Mouse (Mus musculus): Measurements from ENCODE around the gene C1ql1. TPM values are rescaled to one million over a fixed set of nuclear protein-coding genes. Genes with fewer than 3 reads are reported as not detected.
A peak's percentile ranks its signal among the peaks of the same experiment; 100 is the strongest.

Gene C1ql1
- polyA plus RNA-seq, 1 experiment from 2014 or later, result 0.87 TPM

DNA sequence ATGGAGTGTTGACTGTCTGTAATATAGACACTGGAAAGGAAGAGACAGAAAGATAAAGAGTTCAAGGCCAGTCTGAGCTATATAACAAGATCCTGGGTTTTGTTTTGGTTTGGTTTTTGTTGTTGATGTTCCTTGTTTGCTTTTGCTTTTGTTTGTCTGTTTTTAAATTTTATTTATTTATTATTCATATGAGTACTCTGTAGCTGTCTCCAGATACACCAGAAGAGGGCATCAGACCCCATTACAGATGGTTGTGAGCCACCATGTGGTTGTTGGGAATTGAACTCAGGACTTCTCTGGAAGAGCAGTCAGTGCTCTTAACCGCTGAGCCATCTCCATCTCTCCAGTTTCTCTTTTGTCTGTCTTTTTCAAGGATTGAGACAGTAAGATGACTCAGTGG, 12.4 kb upstream of the C1ql1 start:
- WGBS, result 78% methylated on average over 1 of the region's 1 CpGs
- Histone ChIP-seq H3K4me2 (no peak overlapping the region), H3K27me3 (replicated peaks) (peaks cover 35% of the 10 kb centered on the region), H3K36me3 (no peaks in the 10 kb centered on the region), H3K9me3 (replicated peaks) (no peaks in the 10 kb centered on the region), H3K27ac (ENCODE audit: poor library complexity, severe bottlenecking) (no peak overlapping the region), H3K4me1 (replicated peaks) (peaks cover 25% of the 10 kb centered on the region), H3K9ac (no peak overlapping the region), H3K4me3 (no peak overlapping the region)
- no peak for ATAC-seq (ENCODE audit: insufficient number of reproducible peaks, low FRiP score)

GRCm38 (mm10) chr11:102958431-102958830, 11.9 kb upstream of the C1ql1 start:
- no peak overlapping the region for H3K4me3 ChIP-seq
- H3K36me3 ChIP-seq, result no peaks in the 10 kb centered on the region
- 85% methylated on average over 6 of the region's 6 CpGs for WGBS
- H3K27ac ChIP-seq (ENCODE audit: poor library complexity, severe bottlenecking), result no peak overlapping the region
- H3K4me2 ChIP-seq, result no peak overlapping the region
- no peak overlapping the region for H3K9ac ChIP-seq
- H3K4me1 ChIP-seq (replicated peaks), result peaks cover 20% of the 10 kb centered on the region
- ATAC-seq (ENCODE audit: insufficient number of reproducible peaks, low FRiP score), result no peak
- peaks cover 32% of the 10 kb centered on the region for H3K27me3 ChIP-seq (replicated peaks)
- no peaks in the 10 kb centered on the region for H3K9me3 ChIP-seq (replicated peaks)

DNA sequence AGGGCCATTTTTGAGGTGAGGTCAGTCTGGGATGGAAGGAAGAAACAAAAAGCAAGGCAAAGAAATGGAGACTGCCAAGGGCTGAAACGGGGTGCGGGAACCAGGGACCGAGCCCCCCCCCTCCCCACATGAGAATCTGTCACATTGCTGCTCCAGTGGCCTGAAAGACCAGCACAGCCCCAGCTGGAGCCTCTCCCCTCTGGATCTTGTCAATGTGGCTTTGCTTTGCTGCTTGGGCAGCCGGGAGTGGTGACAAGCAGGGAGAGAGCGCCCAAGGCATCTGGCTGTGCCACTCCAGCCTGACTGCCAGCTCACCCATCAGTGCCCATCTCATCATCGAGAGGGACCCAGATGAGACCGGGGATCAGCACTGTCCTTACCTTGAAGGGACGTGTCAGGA, 11.2 kb upstream of the C1ql1 start:
- 77% methylated on average over 8 of the region's 8 CpGs for WGBS
- no peak overlapping the region for H3K9ac ChIP-seq
- no peak for ATAC-seq (ENCODE audit: insufficient number of reproducible peaks, low FRiP score)
- peaks cover 33% of the 10 kb centered on the region for H3K27me3 ChIP-seq (replicated peaks)
- no peaks in the 10 kb centered on the region for H3K9me3 ChIP-seq (replicated peaks)
- no peak overlapping the region for H3K4me2 ChIP-seq
- peaks cover 13% of the 10 kb centered on the region for H3K4me1 ChIP-seq (replicated peaks)
- H3K36me3 ChIP-seq, result no peaks in the 10 kb centered on the region
- H3K27ac ChIP-seq (ENCODE audit: poor library complexity, severe bottlenecking), result no peak overlapping the region
- no peak overlapping the region for H3K4me3 ChIP-seq

DNA sequence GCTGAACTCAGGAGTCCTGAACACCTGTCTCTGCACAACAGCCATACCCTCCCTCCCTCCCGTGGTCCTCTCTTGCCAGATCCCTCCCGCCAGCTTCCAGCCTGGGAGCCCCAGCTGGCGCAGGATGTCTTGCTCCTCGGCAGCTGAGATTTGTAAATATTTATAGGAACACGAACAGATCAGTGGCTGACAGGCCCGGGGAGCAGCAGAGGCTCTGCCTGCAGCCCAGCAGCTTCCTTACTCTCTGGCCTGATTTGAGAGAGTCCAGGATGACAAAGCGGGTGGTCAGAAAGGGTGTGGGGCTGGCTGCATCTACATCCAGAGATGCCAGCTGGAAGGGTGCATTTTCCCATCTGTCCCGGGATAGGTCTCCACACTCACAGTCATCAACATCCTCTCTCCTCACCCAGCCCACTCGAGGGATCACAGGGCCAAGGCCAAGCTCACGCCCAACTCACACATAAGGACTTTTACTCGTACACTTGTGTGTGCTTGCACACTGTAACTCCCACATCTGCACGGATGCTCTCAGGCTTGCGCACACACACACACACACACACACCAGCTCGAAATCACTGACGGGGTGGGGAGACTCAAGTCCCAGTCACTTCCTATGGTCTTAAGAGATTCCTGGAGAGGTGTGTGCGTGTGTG, 10.6 kb upstream of the C1ql1 start:
- WGBS, result 48% methylated on average over 16 of the region's 16 CpGs
- Histone ChIP-seq H3K4me3 (no peak overlapping the region), H3K9ac (no peak overlapping the region), H3K27me3 (replicated peaks) (peaks cover 39% of the 10 kb centered on the region), H3K36me3 (no peaks in the 10 kb centered on the region), H3K27ac (ENCODE audit: poor library complexity, severe bottlenecking) (no peak overlapping the region), H3K4me1 (replicated peaks) (peaks cover 13% of the 10 kb centered on the region), H3K9me3 (replicated peaks) (no peaks in the 10 kb centered on the region), H3K4me2 (no peak overlapping the region)
- ATAC-seq (ENCODE audit: insufficient number of reproducible peaks, low FRiP score), result no peak

- Histone ChIP-seq H3K9ac (no peak overlapping the region), H3K4me2 (no peak overlapping the region), H3K9me3 (replicated peaks) (no peaks in the 10 kb centered on the region), H3K27me3 (replicated peaks) (peaks cover 73% of the 10 kb centered on the region), H3K36me3 (no peaks in the 10 kb centered on the region), H3K27ac (ENCODE audit: poor library complexity, severe bottlenecking) (no peak overlapping the region), H3K4me1 (replicated peaks) (peaks cover 20% of the 10 kb centered on the region), H3K4me3 (no peak overlapping the region)
- no peak for ATAC-seq (ENCODE audit: insufficient number of reproducible peaks, low FRiP score)
- 41% methylated on average over 6 of the region's 6 CpGs for WGBS
These were observed 6.4 kb upstream of the C1ql1 start for GRCm38 (mm10) chr11:102952922-102953321.

GRCm38 (mm10) chr11:102948043-102948961, 1.8 kb upstream of the C1ql1 start:
- Histone ChIP-seq H3K4me2 (peak overlapping the region; percentile 89), H3K4me3 (peak overlapping the region; percentile 63), H3K27me3 (replicated peaks) (peaks cover 99% of the 10 kb centered on the region), H3K27ac (ENCODE audit: poor library complexity, severe bottlenecking) (no peak overlapping the region), H3K4me1 (replicated peaks) (peaks cover 36% of the 10 kb centered on the region), H3K9me3 (replicated peaks) (no peaks in the 10 kb centered on the region), H3K9ac (peak overlapping the region; percentile 74), H3K36me3 (no peaks in the 10 kb centered on the region)
- ATAC-seq (ENCODE audit: insufficient number of reproducible peaks, low FRiP score), result no peak
- whole genome bisulfite sequencing, result 2% methylated on average over 51 of the region's 51 CpGs

DNA sequence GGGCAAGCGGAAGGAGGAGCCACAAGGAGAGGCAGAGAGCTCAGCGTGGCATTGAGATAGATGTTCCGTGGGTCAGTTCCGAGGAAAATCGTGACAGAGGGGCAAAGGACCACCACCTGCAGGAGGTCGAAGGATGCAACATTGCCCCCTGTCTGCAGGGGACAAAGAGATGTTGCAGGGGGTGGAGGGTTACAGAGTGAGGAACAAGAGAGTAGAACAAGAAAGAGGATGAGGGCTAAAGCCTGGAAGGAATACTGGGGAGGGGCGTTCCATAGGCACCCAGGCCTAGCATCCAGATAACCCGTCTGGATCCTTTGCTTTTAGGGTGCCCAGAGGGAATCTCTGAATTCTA, 480 bp upstream of the C1ql1 start:
- H3K27ac ChIP-seq (ENCODE audit: poor library complexity, severe bottlenecking), result no peak overlapping the region
- peaks cover 36% of the 10 kb centered on the region for H3K4me1 ChIP-seq (replicated peaks)
- no peak overlapping the region for H3K9ac ChIP-seq
- 0 out of 2 replicates have a peak, but pooled peaks have one; percentile 4 for ATAC-seq (ENCODE audit: insufficient number of reproducible peaks, low FRiP score)
- WGBS, result 7% methylated on average over 8 of the region's 8 CpGs
- H3K9me3 ChIP-seq (replicated peaks), result no peaks in the 10 kb centered on the region
- peaks cover 97% of the 10 kb centered on the region for H3K27me3 ChIP-seq (replicated peaks)
- H3K36me3 ChIP-seq, result no peaks in the 10 kb centered on the region
- peak overlapping the region; percentile 73 for H3K4me2 ChIP-seq
- peak overlapping the region; percentile 43 for H3K4me3 ChIP-seq

GRCm38 (mm10) chr11:102945306-102946264, 903 bp downstream of the C1ql1 start:
- Histone ChIP-seq H3K9me3 (replicated peaks) (no peaks in the 10 kb centered on the region), H3K36me3 (no peaks in the 10 kb centered on the region), H3K4me2 (peak overlapping the region; percentile 73), H3K27ac (ENCODE audit: poor library complexity, severe bottlenecking) (no peak overlapping the region), H3K9ac (peak overlapping the region; percentile 52), H3K4me1 (replicated peaks) (peaks cover 39% of the 10 kb centered on the region), H3K4me3 (peak overlapping the region; percentile 43), H3K27me3 (replicated peaks) (peaks cover 83% of the 10 kb centered on the region)
- WGBS, result 3% methylated on average over 54 of the region's 54 CpGs
- ATAC-seq (ENCODE audit: insufficient number of reproducible peaks, low FRiP score), result no peak

- 60% methylated on average over 6 of the region's 6 CpGs for WGBS
- Histone ChIP-seq H3K27me3 (replicated peaks) (peaks cover 69% of the 10 kb centered on the region), H3K4me1 (replicated peaks) (peaks cover 34% of the 10 kb centered on the region), H3K27ac (ENCODE audit: poor library complexity, severe bottlenecking) (no peak overlapping the region), H3K9me3 (replicated peaks) (no peaks in the 10 kb centered on the region), H3K9ac (no peak overlapping the region), H3K36me3 (no peaks in the 10 kb centered on the region), H3K4me2 (no peak overlapping the region), H3K4me3 (no peak overlapping the region)
- no peak for ATAC-seq (ENCODE audit: insufficient number of reproducible peaks, low FRiP score)
These were observed 5.3 kb downstream of the C1ql1 start for GRCm38 (mm10) chr11:102941236-102941635.

GRCm38 (mm10) chr11:102939024-102939675, 7.3 kb downstream of the C1ql1 start:
- Histone ChIP-seq H3K4me1 (replicated peaks) (peaks cover 18% of the 10 kb centered on the region), H3K4me3 (no peak overlapping the region), H3K4me2 (no peak overlapping the region), H3K36me3 (no peaks in the 10 kb centered on the region), H3K9me3 (replicated peaks) (no peaks in the 10 kb centered on the region), H3K27me3 (replicated peaks) (peaks cover 55% of the 10 kb centered on the region), H3K27ac (ENCODE audit: poor library complexity, severe bottlenecking) (no peak overlapping the region), H3K9ac (0 out of 2 replicates have a peak overlapping the region, but pooled peaks have one; percentile 27)
- whole genome bisulfite sequencing, result 33% methylated on average over 13 of the region's 13 CpGs
- no peak for ATAC-seq (ENCODE audit: insufficient number of reproducible peaks, low FRiP score)
